Mouse (Mus musculus) intestine, embryonic 16.5 days (tissue): ENCODE measurements around the gene Gm20388. TPM values are rescaled to one million over a fixed set of nuclear protein-coding genes. Genes with fewer than 3 reads are reported as not detected.
"Not testable (repeated sequence)": the region's sequence is repeated elsewhere in the genome, so short reads cannot be mapped to it uniquely, and the experiment has no call there.

ENCODE experiments used
- ATAC-seq: fragments of 200-750 bp; cut with Nextera tagmentation; 2 replicates; pipeline ENCODE4 v1.8.0; 2017; ENCODE audit warnings: moderate TSS enrichment, moderate library complexity
- H3K27ac ChIP-seq: fragments of 300-500 bp; sonication (generic); 2 replicates; pipeline ENCODE4 v1.5.1; 2014; ENCODE audit warnings: mild to moderate bottlenecking, low read length
- H3K27me3 ChIP-seq: fragments of 300-500 bp; sonication (generic); replicated peaks from 2 replicates; pipeline ENCODE4 v1.6.1; 2014; ENCODE audit warnings: low read length, control low read depth, mixed read lengths; ENCODE audit not compliant: control insufficient read depth, insufficient read depth
- H3K36me3 ChIP-seq: fragments of 300-500 bp; sonication (generic); 2 replicates; pipeline ENCODE4 v1.6.1; 2014; ENCODE audit warnings: low read length, control low read depth; ENCODE audit not compliant: control insufficient read depth, insufficient read depth
- H3K4me1 ChIP-seq: fragments of 300-500 bp; sonication (generic); 2 replicates; pipeline ENCODE4 v1.6.1; 2014; ENCODE audit warnings: low read length, control low read depth, mixed read lengths; ENCODE audit not compliant: control insufficient read depth, insufficient read depth
- H3K4me2 ChIP-seq: fragments of 300-500 bp; sonication (generic); 2 replicates; pipeline ENCODE4 v1.6.1; 2014; ENCODE audit warnings: low read depth, low read length, control low read depth
- H3K4me3 ChIP-seq: fragments of 300-500 bp; sonication (generic); 2 replicates; pipeline ENCODE4 v1.5.1; 2014; ENCODE audit warnings: mild to moderate bottlenecking, low read length
- H3K9ac ChIP-seq: fragments of 300-500 bp; sonication (generic); 2 replicates; pipeline ENCODE4 v1.6.1; 2014; ENCODE audit warnings: low read depth, low read length
- H3K9me3 ChIP-seq: fragments of 300-500 bp; sonication (generic); 2 replicates; pipeline ENCODE4 v1.6.1; 2016; ENCODE audit warnings: low read length, control low read depth; ENCODE audit not compliant: control insufficient read depth
- WGBS: fragments of 180-500 bp; shearing (Covaris S2); extraction: QIAGEN DNeasy Blood & Tissue Kit; methylation state at CpG from one replicate; pipeline ENCODE4 v1.1.7; 2014; 5-methylcytosine and 5-hydroxymethylcytosine counted together
- polyA plus RNA-seq: library from polyadenylated mRNA; unstranded; fragments of >200 nt; fragmentation: Nextera tagmentation; extraction: Ambion mirVana; gene quantifications from 2 replicates; pipeline ENCODE4 v1.2.1, GENCODE M21; 2015

The Gm20388 gene
- polyA plus RNA-seq, 1 experiment from 2014 or later: 5.8 TPM

DNA sequence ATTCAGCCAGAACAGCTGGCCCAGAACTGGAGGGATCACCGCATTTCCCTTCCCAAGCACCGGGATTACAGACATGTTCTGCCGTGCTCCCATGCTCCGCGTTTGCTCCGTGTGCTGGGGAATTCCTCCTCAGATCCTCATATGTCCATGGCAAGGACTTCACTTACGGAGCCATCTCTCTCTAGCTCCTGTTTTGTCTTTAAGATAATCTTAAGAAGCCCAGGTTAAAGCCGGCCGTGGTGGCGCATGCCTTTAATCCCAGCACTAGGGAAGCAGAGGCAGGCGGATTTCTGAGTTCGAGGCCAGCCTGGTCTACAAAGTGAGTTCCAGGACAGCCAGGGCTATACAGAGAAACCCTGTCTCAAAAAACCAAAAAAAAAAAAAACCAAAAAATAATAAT lies 3541.1 kb downstream of the Gm20388 start:
- H3K27ac ChIP-seq, H3K4me3 ChIP-seq, ATAC-seq, H3K36me3 ChIP-seq, H3K9ac ChIP-seq, H3K9me3 ChIP-seq, H3K27me3 ChIP-seq, H3K4me1 ChIP-seq, H3K4me2 ChIP-seq: not testable (repeated sequence)
- WGBS: 96% methylated on average over 12 of the region's 12 CpGs

DNA sequence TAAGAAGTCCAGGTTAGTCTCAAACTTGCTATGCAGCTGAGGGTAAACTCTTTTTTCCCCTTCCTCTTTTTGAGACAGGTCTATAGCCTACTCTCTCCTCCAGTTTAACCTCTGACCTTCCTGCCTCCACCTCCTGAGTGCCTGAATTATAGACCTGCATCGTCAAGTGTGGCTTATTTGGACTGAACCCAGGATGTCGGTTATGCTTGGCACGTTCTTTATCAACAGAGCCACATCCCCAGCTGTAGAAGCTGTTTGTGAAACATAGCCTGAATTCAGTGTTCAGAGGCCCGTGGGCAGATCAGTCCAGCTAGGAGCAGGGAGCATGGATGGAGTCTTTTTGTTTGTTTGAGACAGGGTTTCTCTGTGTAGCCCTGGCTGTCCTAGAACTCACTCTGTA lies 3541.5 kb downstream of the Gm20388 start:
- 78% methylated on average over 4 of the region's 4 CpGs for WGBS
- Histone ChIP-seq H3K27ac (no peak overlapping the region), H3K4me3 (no peak overlapping the region), H3K36me3 (peaks cover 9% of the 10 kb centered on the region), H3K4me1 (no peaks in the 10 kb centered on the region), H3K4me2 (no peak overlapping the region), H3K9ac (no peak overlapping the region), H3K27me3 (no peaks in the 10 kb centered on the region), H3K9me3 (no peaks in the 10 kb centered on the region)
- no peak for ATAC-seq

DNA sequence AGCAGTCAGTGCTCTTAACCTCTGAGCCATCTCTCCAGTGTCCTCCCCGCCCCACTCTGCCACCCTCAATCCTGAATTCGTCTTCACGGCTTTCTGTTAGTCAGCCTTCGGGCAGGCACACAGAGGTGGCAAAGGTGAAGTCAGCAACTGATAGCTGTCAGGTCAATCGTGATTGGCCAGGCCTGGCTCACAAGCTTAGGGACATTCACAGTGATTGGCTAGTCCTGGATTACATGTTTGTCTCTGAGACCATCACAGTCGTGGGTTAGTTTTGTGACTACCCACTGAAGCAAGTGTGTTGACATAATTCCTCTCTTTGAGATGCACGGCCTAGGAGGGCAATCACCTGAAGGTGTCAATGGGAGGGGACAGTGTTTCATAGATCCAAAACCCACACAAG lies 3542.7 kb downstream of the Gm20388 start:
- ATAC-seq: no peak
- Histone ChIP-seq H3K4me1 (no peaks in the 10 kb centered on the region), H3K27ac (no peak overlapping the region), H3K4me3 (no peak overlapping the region), H3K27me3 (no peaks in the 10 kb centered on the region), H3K9me3 (no peaks in the 10 kb centered on the region), H3K36me3 (peaks cover 9% of the 10 kb centered on the region), H3K4me2 (no peak overlapping the region), H3K9ac (no peak overlapping the region)
- WGBS: 72% methylated on average over 7 of the region's 7 CpGs

- H3K27ac ChIP-seq: no peak overlapping the region
- no peaks in the 10 kb centered on the region for H3K27me3 ChIP-seq
- no peak for ATAC-seq
- no peaks in the 10 kb centered on the region for H3K4me1 ChIP-seq
- H3K9me3 ChIP-seq: no peaks in the 10 kb centered on the region
- H3K4me2 ChIP-seq: no peak overlapping the region
- WGBS: 87% methylated on average over 5 of the region's 5 CpGs
- no peak overlapping the region for H3K4me3 ChIP-seq
- H3K9ac ChIP-seq: no peak overlapping the region
- peaks cover 9% of the 10 kb centered on the region for H3K36me3 ChIP-seq
Measured at GRCm38 (mm10) chr8:123453951-123454350, 3543.3 kb downstream of the Gm20388 start.

DNA sequence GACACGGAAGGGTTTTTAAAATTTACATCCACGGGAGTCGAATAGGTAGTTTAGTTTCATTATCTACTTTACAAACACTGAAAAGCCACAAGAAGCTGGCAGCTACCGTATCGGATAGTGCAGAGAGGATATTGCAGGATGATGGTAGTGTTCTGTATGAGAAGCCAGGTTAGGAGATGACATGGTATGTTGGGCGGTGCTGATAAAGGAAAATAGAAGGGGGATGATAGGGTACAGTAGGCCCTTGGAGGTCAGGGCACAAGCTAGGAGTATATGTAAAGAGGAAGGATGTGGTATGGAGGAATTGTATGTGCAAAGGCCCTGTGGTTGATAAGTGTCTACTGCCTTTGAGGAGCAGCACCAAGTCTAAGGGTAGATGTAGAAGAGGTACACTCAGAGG lies 3543.9 kb downstream of the Gm20388 start:
- H3K27me3 ChIP-seq: no peaks in the 10 kb centered on the region
- H3K27ac ChIP-seq: no peak overlapping the region
- no peak overlapping the region for H3K9ac ChIP-seq
- no peaks in the 10 kb centered on the region for H3K4me1 ChIP-seq
- no peak for ATAC-seq
- peaks cover 9% of the 10 kb centered on the region for H3K36me3 ChIP-seq
- no peak overlapping the region for H3K4me3 ChIP-seq
- no peaks in the 10 kb centered on the region for H3K9me3 ChIP-seq
- H3K4me2 ChIP-seq: no peak overlapping the region
- 94% methylated on average over 6 of the region's 6 CpGs for WGBS

GRCm38 (mm10) chr8:123463651-123464050 lies 3553.0 kb downstream of the Gm20388 start:
- H3K4me1 ChIP-seq: no peaks in the 10 kb centered on the region
- no peak overlapping the region for H3K9ac ChIP-seq
- no peaks in the 10 kb centered on the region for H3K27me3 ChIP-seq
- no peak overlapping the region for H3K4me2 ChIP-seq
- H3K27ac ChIP-seq: no peak overlapping the region
- no peaks in the 10 kb centered on the region for H3K9me3 ChIP-seq
- no peak overlapping the region for H3K4me3 ChIP-seq
- 84% methylated on average over 4 of the region's 4 CpGs for WGBS
- H3K36me3 ChIP-seq: no peaks in the 10 kb centered on the region; the same call in 1 of the 2 replicates
- no peak for ATAC-seq

GRCm38 (mm10) chr8:123467476-123467875 lies 3556.8 kb downstream of the Gm20388 start:
- 74% methylated on average over 3 of the region's 3 CpGs for WGBS
- H3K27me3 ChIP-seq: no peaks in the 10 kb centered on the region
- no peaks in the 10 kb centered on the region for H3K36me3 ChIP-seq
- H3K4me1 ChIP-seq: no peaks in the 10 kb centered on the region
- H3K4me3 ChIP-seq: no peak overlapping the region
- no peak overlapping the region for H3K9ac ChIP-seq
- ATAC-seq: no peak
- no peak overlapping the region for H3K27ac ChIP-seq
- H3K9me3 ChIP-seq: no peaks in the 10 kb centered on the region
- H3K4me2 ChIP-seq: no peak overlapping the region

- not testable (repeated sequence) for ATAC-seq
- WGBS: 44% methylated on average over 6 of the region's 6 CpGs
Measured at GRCm38 (mm10) chr8:123472991-123473390, 3562.3 kb downstream of the Gm20388 start.

GRCm38 (mm10) chr8:123474549-123474948 lies 3563.9 kb downstream of the Gm20388 start:
- H3K4me2 ChIP-seq, H3K27me3 ChIP-seq, ATAC-seq, H3K9me3 ChIP-seq, H3K36me3 ChIP-seq, H3K27ac ChIP-seq, H3K4me3 ChIP-seq, H3K9ac ChIP-seq: not testable (repeated sequence)
- WGBS: 70% methylated on average over 5 of the region's 5 CpGs
- peaks cover 14% of the 10 kb centered on the region for H3K4me1 ChIP-seq

More at GRCm38 (mm10) chr8:123472991-123473390, 3562.3 kb downstream of the Gm20388 start:
- H3K4me1 ChIP-seq, H3K4me3 ChIP-seq, H3K36me3 ChIP-seq, H3K9me3 ChIP-seq, H3K27ac ChIP-seq, H3K4me2 ChIP-seq, H3K9ac ChIP-seq, H3K27me3 ChIP-seq: not testable (repeated sequence)
